Mouse (Mus musculus) sigmoid colon, adult 10 weeks (tissue): Measurements from ENCODE around the gene Plekho2. TPM values are rescaled to one million over a fixed set of nuclear protein-coding genes. Genes with fewer than 3 reads are reported as not detected.

Source experiments
- polyA plus RNA-seq: library from polyadenylated mRNA; stranded (reverse); fragments of 350-450 nt; fragmentation: Illumina TruSeq; extraction: RNeasy Lipid Tissue Mini Kit (QIAGEN cat#74804); gene quantifications from one replicate; pipeline ENCODE4 v1.2.3, GENCODE M21; 2014; ENCODE audit warnings: low read depth, low replicate concordance

Plekho2 gene
- 0.66 TPM for polyA plus RNA-seq

DNA sequence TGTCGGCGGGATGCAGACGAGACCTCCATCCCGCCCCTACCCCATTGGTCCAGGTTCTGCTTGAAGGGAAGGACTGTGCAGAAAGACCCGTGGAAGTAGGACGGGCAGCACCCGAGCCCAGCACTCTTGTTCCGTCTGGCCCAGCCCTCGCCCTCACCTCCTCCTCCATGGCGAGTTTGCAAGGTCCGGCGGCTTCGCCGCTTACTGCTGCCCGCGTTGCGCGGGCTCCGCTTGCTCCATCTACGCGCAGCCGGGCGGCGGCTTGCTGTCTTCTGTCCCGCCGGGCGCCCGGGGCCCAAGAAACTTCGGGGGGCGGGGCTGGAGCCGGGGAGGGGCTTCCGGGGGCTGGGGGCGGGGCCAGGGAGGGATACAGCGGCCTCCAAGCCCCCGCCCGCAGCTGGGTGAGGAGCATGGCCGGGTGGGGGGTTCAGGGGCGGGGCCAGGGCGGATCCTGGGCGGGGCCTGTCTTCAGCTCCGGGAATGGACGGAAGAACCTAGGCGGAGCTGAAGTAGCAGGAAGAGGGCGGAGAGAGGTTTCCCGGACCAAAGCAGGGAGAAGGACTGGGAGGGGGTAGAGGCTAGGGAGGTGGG, at the start of gene Plekho2:
Gene Plekho2 (minus strand): TSS at position 260 of the 591 bp plus-strand sequence.

DNA sequence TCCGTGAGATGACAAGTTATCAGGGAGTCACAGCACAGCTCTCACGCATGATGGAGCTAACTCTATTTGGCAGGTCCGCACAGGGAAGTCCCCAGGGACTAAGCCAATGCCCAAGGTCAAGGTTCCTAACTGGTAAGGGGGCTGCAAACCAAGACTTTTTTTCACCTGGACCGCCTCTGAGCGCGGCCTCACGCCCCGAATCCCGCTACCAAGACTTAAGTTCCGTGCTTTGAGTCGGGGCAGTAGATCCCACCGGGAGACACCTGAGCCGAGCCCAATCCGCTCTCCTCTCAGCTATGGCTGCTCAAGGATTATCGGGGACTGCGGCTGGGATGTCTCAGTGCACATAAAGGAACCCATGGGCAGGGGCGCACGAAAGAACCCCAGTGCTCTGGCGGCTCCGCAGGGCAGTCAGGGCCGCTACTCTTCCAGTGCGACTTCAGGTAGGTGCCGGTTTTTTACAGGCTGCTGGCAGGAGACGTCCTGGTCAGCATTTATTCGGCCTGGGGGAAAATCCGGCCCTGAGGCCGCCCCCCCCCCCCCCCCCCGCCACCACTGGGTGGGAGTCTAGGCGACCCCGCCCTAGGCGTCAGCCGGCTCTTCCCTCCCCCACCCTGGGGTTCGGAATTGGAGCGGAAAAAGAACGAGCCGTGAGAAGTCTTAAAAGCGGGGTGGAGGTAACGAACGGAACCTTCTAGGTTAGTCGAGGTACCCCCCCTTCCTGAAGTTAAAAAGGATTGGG, 49.4 kb upstream of the Plekho2 start, which contains the start of gene Rbpms2:
Gene Rbpms2 (plus strand): TSS at position 624 of the 742 bp plus-strand sequence.

DNA sequence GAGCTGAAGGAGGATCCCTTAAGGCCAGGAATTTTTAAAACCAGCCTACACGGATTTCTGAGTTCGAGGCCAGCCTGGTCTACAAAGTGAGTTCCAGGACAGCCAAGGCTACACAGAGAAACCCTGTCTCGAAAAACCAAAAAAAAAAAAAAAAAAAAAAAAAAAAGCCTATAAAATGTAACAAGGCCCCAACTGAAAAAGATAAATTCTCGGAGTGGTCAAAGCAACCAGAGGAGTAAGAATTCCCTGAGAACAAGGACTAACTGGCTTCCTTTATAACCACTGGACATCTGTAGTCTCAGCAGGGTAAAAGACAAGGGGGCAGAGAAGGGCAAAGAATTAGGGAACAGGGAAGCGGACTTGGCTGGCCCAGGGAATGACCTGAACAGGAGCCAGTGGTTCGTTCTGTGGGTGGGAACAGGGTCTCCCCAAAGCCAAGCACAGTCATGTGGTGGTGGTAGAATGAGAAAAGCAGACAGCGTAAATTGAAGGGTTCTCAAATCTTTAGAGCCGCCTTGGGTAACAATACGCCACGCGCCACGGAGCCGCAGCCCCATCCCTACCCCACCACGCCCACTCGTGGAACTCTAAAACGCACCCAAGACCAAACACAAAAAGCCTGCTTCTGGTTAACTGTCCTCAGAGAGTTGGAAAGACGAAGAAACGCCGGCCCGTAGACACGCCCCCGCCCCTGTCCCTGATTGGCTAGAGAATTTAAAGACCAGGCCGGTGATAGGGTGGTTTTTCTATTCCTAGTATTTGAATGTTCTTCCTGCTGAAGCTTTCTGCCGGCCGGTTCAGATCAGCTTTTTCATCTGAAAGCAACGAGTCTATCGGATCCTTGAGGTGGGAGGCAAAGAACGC, 6.8 kb upstream of the Plekho2 start, which contains the start of gene Pif1:
Gene Pif1 (plus strand): TSS at position 755 of the 864 bp plus-strand sequence.

DNA sequence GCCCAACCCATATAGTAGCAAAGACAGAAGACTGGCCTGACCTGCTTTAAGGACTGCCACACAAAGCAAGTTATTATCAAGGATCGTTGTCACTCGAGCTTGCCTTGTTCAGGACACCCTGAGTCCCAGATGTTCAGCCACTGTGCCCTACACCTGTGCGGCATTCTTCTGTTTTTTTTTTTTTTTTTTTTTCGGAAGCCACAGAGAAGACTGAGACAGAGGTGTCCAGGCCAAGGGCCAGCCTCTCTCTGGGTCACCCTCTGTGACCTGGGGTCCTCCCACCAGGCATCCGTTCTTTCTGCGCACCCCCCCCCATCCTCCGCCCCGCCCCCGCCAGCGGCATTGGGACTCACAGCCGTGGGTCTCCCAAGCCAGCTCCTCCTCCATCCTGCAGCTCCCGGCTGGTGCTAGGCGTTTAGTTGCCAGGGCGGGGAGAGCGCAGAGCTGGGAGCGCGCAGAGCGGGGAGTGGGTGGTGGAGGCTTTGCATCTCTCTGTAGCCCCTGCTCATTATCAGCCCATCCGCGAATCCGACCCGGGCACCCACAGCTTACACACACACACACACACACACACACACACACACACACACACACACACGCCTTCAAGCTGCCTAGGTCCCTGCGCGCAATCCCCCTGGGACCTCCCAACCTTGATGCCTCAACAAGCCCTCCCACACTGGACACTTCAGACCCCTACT, 59.9 kb downstream of the Plekho2 start, which contains the start of gene Ankdd1a:
Gene Ankdd1a (minus strand): TSS at position 387 of the 698 bp plus-strand sequence.

Other genes starting within 250 kb of the Plekho2 start
- 11.3 TPM for gene Pdcd7, start 233.9 kb downstream of the Plekho2 start, polyA plus RNA-seq
- not detected for gene Ubap1l, start 219.0 kb downstream of the Plekho2 start, polyA plus RNA-seq
- 0.28 TPM for gene Kbtbd13, start 188.4 kb downstream of the Plekho2 start, polyA plus RNA-seq
- gene Rasl12, start 181.5 kb downstream of the Plekho2 start, polyA plus RNA-seq: 2.4 TPM
- 25.8 TPM for gene Slc51b, start 157.1 kb downstream of the Plekho2 start, polyA plus RNA-seq
- gene Mtfmt, start 144.3 kb downstream of the Plekho2 start, polyA plus RNA-seq: 27.8 TPM
- 103 TPM for gene Spg21, start 119.1 kb downstream of the Plekho2 start, polyA plus RNA-seq
- gene Ankdd1a, start 59.8 kb downstream of the Plekho2 start, polyA plus RNA-seq: not detected
- 1.2 TPM for gene Pif1, start 7.1 kb upstream of the Plekho2 start, polyA plus RNA-seq
- 11.6 TPM for gene Rbpms2, start 49.6 kb upstream of the Plekho2 start, polyA plus RNA-seq
- 44.7 TPM for gene Oaz2, start 88.0 kb upstream of the Plekho2 start, polyA plus RNA-seq
- gene Zfp609, start 247.5 kb upstream of the Plekho2 start, polyA plus RNA-seq: 10.1 TPM